19 mouse cellular contexts compared by ENCODE assay signal in genomic region chr14:77259686-77260085, GRCm38 (mm10).
DNase-seq lines count a peak whose midpoint lies in the region; ATAC-seq lines count a peak whose summit lies in the region.
"Had no signal": no experiment of that assay in that cellular context is flagged by ENCODE, and none has a peak within 500 bp of the region (broad histone marks: within the 10 kb centered on the region; RNA-seq: fewer than 3 reads in every experiment).

No protein-coding gene starts in this region.

- DNase-seq in adrenal gland, postnatal 10 days, result peak; percentile 35
- no peak for DNase-seq in adrenal gland, adult 18-20 months (ENCODE audit: low spot score in 2 of 2)
- peak; percentile 4 to 42 for DNase-seq in kidney, adult 8-10 months
- peak; percentile 72 for DNase-seq in cerebellum, adult 11-12 months
- peak; percentile 58 to 61 for DNase-seq in cerebellum, postnatal 25 days
- DNase-seq in embryonic facial prominence, embryonic 10.5 days (ENCODE audit: low spot score), result no peak
- DNase-seq in limb, embryonic 10.5 days (ENCODE audit: low spot score), result no peak
- DNase-seq: embryo, embryonic 11 days; liver; liver, postnatal 0 days; lung, postnatal 14 days; thymus, postnatal 14 days had no signal

- H3K9ac ChIP-seq in kidney, embryonic 14.5 days (ENCODE audit: low read depth, low read length), result no peak overlapping the region
- H3K9ac ChIP-seq: liver, postnatal 0 days had no signal

- no peaks in the 10 kb centered on the region for H3K27me3 ChIP-seq in kidney, embryonic 14.5 days (ENCODE audit: control insufficient read depth, insufficient read depth, low read length)
- no peaks in the 10 kb centered on the region for H3K27me3 ChIP-seq in embryonic facial prominence, embryonic 10.5 days (replicated peaks; ENCODE audit: low read depth, poor library complexity, severe bottlenecking)
- H3K27me3 ChIP-seq in limb, embryonic 10.5 days (ENCODE audit: low read depth, poor library complexity, severe bottlenecking), result no peaks in the 10 kb centered on the region

- H3K9me3 ChIP-seq in kidney, embryonic 14.5 days (ENCODE audit: control insufficient read depth, low read length), result no peaks in the 10 kb centered on the region
- no peaks in the 10 kb centered on the region for H3K9me3 ChIP-seq in embryonic facial prominence, embryonic 10.5 days
- H3K9me3 ChIP-seq in limb, embryonic 10.5 days (replicated peaks), result no peaks in the 10 kb centered on the region

- no peak for ATAC-seq in kidney, embryonic 14.5 days (ENCODE audit: low FRiP score, low TSS enrichment)
- ATAC-seq: CD4-positive, CD25-positive, alpha-beta regulatory T cell, adult 4 months; forebrain, embryonic 14.5 days; hindbrain, postnatal 0 days; liver, postnatal 0 days had no signal

- H3K4me3 ChIP-seq in kidney, embryonic 14.5 days (ENCODE audit: low read length), result no peak overlapping the region
- no peak overlapping the region for H3K4me3 ChIP-seq in embryonic facial prominence, embryonic 10.5 days
- no peak overlapping the region for H3K4me3 ChIP-seq in limb, embryonic 10.5 days

- no peak overlapping the region for H3K27ac ChIP-seq in kidney, embryonic 14.5 days (ENCODE audit: low read depth, low read length)
- no peak overlapping the region for H3K27ac ChIP-seq in embryonic facial prominence, embryonic 10.5 days (replicated peaks)
- H3K27ac ChIP-seq in limb, embryonic 10.5 days, result no peak overlapping the region
- H3K27ac ChIP-seq: hindbrain, postnatal 0 days; kidney, postnatal 0 days; stomach, postnatal 0 days had no signal

- WGBS in kidney, embryonic 14.5 days, result 77% methylated on average over 5 of the region's 5 CpGs
- WGBS in embryonic facial prominence, embryonic 10.5 days, result 91% methylated on average over 5 of the region's 5 CpGs
- WGBS in limb, embryonic 10.5 days, result 87% methylated on average over 5 of the region's 5 CpGs

- no peaks in the 10 kb centered on the region for H3K36me3 ChIP-seq in kidney, embryonic 14.5 days (ENCODE audit: control insufficient read depth, insufficient read depth, low read length)
- H3K36me3 ChIP-seq in embryonic facial prominence, embryonic 10.5 days (replicated peaks), result no peaks in the 10 kb centered on the region
- H3K36me3 ChIP-seq in limb, embryonic 10.5 days, result no peaks in the 10 kb centered on the region
- H3K36me3 ChIP-seq: G1E had no signal

- no peak overlapping the region for H3K4me2 ChIP-seq in kidney, embryonic 14.5 days (replicated peaks; ENCODE audit: low read depth, low read length)

- no peaks in the 10 kb centered on the region for H3K4me1 ChIP-seq in kidney, embryonic 14.5 days (ENCODE audit: control insufficient read depth, insufficient read depth, low read length)
- no peaks in the 10 kb centered on the region for H3K4me1 ChIP-seq in embryonic facial prominence, embryonic 10.5 days
- H3K4me1 ChIP-seq in limb, embryonic 10.5 days, result peaks cover 4% of the 10 kb centered on the region; the same call in 1 of the 2 replicates

Comparison
In these comparisons a context has a peak if more than half of its experiments do, and no peak if none do; other contexts are left out.
1. DNase-seq: peak in adrenal gland, postnatal 10 days (single experiment), kidney, adult 8-10 months (2 of 2), cerebellum, adult 11-12 months (single experiment) and cerebellum, postnatal 25 days (2 of 2); none in adrenal gland, adult 18-20 months (0 of 2), embryonic facial prominence, embryonic 10.5 days (single experiment) and limb, embryonic 10.5 days (single experiment).